Mouse (Mus musculus): ENCODE data around the gene Rad21l. TPM values are rescaled to one million over a fixed set of nuclear protein-coding genes. Genes with fewer than 3 reads are reported as not detected.
"Not testable (repeated sequence)": the region's sequence is repeated elsewhere in the genome, so short reads cannot be mapped to it uniquely, and the experiment has no call there.

Rad21l gene
- total and polyA plus RNA-seq, 2 experiments from 2014 or later: not detected

- DNase-seq (ENCODE audit: low spot score) (no peak), ATAC-seq (ENCODE audit: insufficient read depth, low read depth) (no peak)
- peaks cover 26% of the 10 kb centered on the region for H3K27me3 ChIP-seq (ENCODE audit: control insufficient read depth, insufficient read depth, low read length)
- H3K36me3 ChIP-seq (replicated peaks; ENCODE audit: control insufficient read depth, insufficient read depth, low read length): no peaks in the 10 kb centered on the region
- no peak overlapping the region for H3K27ac ChIP-seq (ENCODE audit: low read depth)
- H3K9me3 ChIP-seq (replicated peaks; ENCODE audit: control insufficient read depth, low read length): no peaks in the 10 kb centered on the region
- H3K4me1 ChIP-seq (ENCODE audit: control insufficient read depth, insufficient read depth): no peaks in the 10 kb centered on the region
- no peak for TF ChIP-seq CTCF (IDR thresholded peaks at IDR 0.05; ENCODE audit: low read depth)
- no peak for TF ChIP-seq EP300 (IDR thresholded peaks at IDR 0.05; ENCODE audit: low read depth)
- H3K9ac ChIP-seq (replicated peaks; ENCODE audit: low read depth, low read length): no peak overlapping the region
- no peak overlapping the region for H3K4me3 ChIP-seq (ENCODE audit: low read depth, low read length)
- WGBS: 77% methylated on average over 3 of the region's 3 CpGs
- no peak overlapping the region for H3K4me2 ChIP-seq (ENCODE audit: low read depth, low read length)
Observed at GRCm38 (mm10) chr2:151628011-151628410, 40.3 kb downstream of the Rad21l start.

- no peaks in the 10 kb centered on the region for H3K36me3 ChIP-seq (replicated peaks; ENCODE audit: control insufficient read depth, insufficient read depth, low read length)
- H3K9me3 ChIP-seq (replicated peaks; ENCODE audit: control insufficient read depth, low read length): no peaks in the 10 kb centered on the region
- ATAC-seq (ENCODE audit: insufficient read depth, low read depth): no peak
- no peaks in the 10 kb centered on the region for H3K4me1 ChIP-seq (ENCODE audit: control insufficient read depth, insufficient read depth)
- TF ChIP-seq EP300 (IDR thresholded peaks at IDR 0.05; ENCODE audit: low read depth): no peak
- no peak for TF ChIP-seq CTCF (IDR thresholded peaks at IDR 0.05; ENCODE audit: low read depth)
- H3K27me3 ChIP-seq (ENCODE audit: control insufficient read depth, insufficient read depth, low read length): peaks cover 11% of the 10 kb centered on the region
- no peak for DNase-seq (ENCODE audit: low spot score)
- no peak overlapping the region for H3K9ac ChIP-seq (replicated peaks; ENCODE audit: low read depth, low read length)
- H3K4me2 ChIP-seq (ENCODE audit: low read depth, low read length): no peak overlapping the region
- no peak overlapping the region for H3K4me3 ChIP-seq (ENCODE audit: low read depth, low read length)
- 82% methylated on average over 7 of the region's 7 CpGs for WGBS
- H3K27ac ChIP-seq (ENCODE audit: low read depth): no peak overlapping the region
Observed at GRCm38 (mm10) chr2:151626296-151626695, 42.0 kb downstream of the Rad21l start.

GRCm38 (mm10) chr2:151623776-151624175, 44.6 kb downstream of the Rad21l start:
- Histone ChIP-seq H3K27ac (ENCODE audit: low read depth) (no peak overlapping the region), H3K4me1 (ENCODE audit: control insufficient read depth, insufficient read depth) (no peaks in the 10 kb centered on the region), H3K4me3 (ENCODE audit: low read depth, low read length) (no peak overlapping the region), H3K36me3 (replicated peaks; ENCODE audit: control insufficient read depth, insufficient read depth, low read length) (no peaks in the 10 kb centered on the region), H3K9me3 (replicated peaks; ENCODE audit: control insufficient read depth, low read length) (no peaks in the 10 kb centered on the region), H3K4me2 (ENCODE audit: low read depth, low read length) (no peak overlapping the region), H3K27me3 (ENCODE audit: control insufficient read depth, insufficient read depth, low read length) (no peaks in the 10 kb centered on the region), H3K9ac (replicated peaks; ENCODE audit: low read depth, low read length) (no peak overlapping the region)
- no peak for ATAC-seq (ENCODE audit: insufficient read depth, low read depth)
- DNase-seq (ENCODE audit: low spot score): no peak
- 47% methylated on average over 3 of the region's 3 CpGs for WGBS
- no peak for TF ChIP-seq EP300 (IDR thresholded peaks at IDR 0.05; ENCODE audit: low read depth)
- TF ChIP-seq CTCF (IDR thresholded peaks at IDR 0.05; ENCODE audit: low read depth): no peak

- Histone ChIP-seq H3K36me3 (replicated peaks; ENCODE audit: control insufficient read depth, insufficient read depth, low read length) (no peaks in the 10 kb centered on the region), H3K9me3 (replicated peaks; ENCODE audit: control insufficient read depth, low read length) (no peaks in the 10 kb centered on the region), H3K4me3 (ENCODE audit: low read depth, low read length) (no peak overlapping the region), H3K9ac (replicated peaks; ENCODE audit: low read depth, low read length) (no peak overlapping the region), H3K4me1 (ENCODE audit: control insufficient read depth, insufficient read depth) (no peaks in the 10 kb centered on the region), H3K4me2 (ENCODE audit: low read depth, low read length) (no peak overlapping the region), H3K27ac (ENCODE audit: low read depth) (no peak overlapping the region), H3K27me3 (ENCODE audit: control insufficient read depth, insufficient read depth, low read length) (no peaks in the 10 kb centered on the region)
- 66% methylated on average over 6 of the region's 6 CpGs for WGBS
- DNase-seq (ENCODE audit: low spot score): no peak
- no peak for ATAC-seq (ENCODE audit: insufficient read depth, low read depth)
- TF ChIP-seq EP300 (IDR thresholded peaks at IDR 0.05; ENCODE audit: low read depth) (no peak), CTCF (IDR thresholded peaks at IDR 0.05; ENCODE audit: low read depth) (no peak)
Observed at GRCm38 (mm10) chr2:151616551-151617329, 51.6 kb downstream of the Rad21l start.

GRCm38 (mm10) chr2:151615779-151616178, 52.6 kb downstream of the Rad21l start:
- not testable (repeated sequence) for H3K27ac ChIP-seq (ENCODE audit: low read depth); H3K4me1 ChIP-seq (ENCODE audit: control insufficient read depth, insufficient read depth); H3K27me3 ChIP-seq (ENCODE audit: control insufficient read depth, insufficient read depth, low read length); H3K36me3 ChIP-seq (replicated peaks; ENCODE audit: control insufficient read depth, insufficient read depth, low read length); H3K4me3 ChIP-seq (ENCODE audit: low read depth, low read length); H3K9ac ChIP-seq (replicated peaks; ENCODE audit: low read depth, low read length); H3K4me2 ChIP-seq (ENCODE audit: low read depth, low read length); ATAC-seq (ENCODE audit: insufficient read depth, low read depth); DNase-seq (ENCODE audit: low spot score); H3K9me3 ChIP-seq (replicated peaks; ENCODE audit: control insufficient read depth, low read length)
- WGBS: 63% methylated on average over 6 of the region's 8 CpGs

GRCm38 (mm10) chr2:151609974-151610373, 58.4 kb downstream of the Rad21l start:
- ATAC-seq (ENCODE audit: insufficient read depth, low read depth) (no peak), DNase-seq (ENCODE audit: low spot score) (no peak)
- Histone ChIP-seq H3K27ac (ENCODE audit: low read depth) (no peak overlapping the region), H3K4me2 (ENCODE audit: low read depth, low read length) (no peak overlapping the region), H3K27me3 (ENCODE audit: control insufficient read depth, insufficient read depth, low read length) (no peaks in the 10 kb centered on the region), H3K9ac (replicated peaks; ENCODE audit: low read depth, low read length) (no peak overlapping the region), H3K4me3 (ENCODE audit: low read depth, low read length) (no peak overlapping the region), H3K9me3 (replicated peaks; ENCODE audit: control insufficient read depth, low read length) (no peaks in the 10 kb centered on the region), H3K4me1 (ENCODE audit: control insufficient read depth, insufficient read depth) (no peaks in the 10 kb centered on the region), H3K36me3 (replicated peaks; ENCODE audit: control insufficient read depth, insufficient read depth, low read length) (no peaks in the 10 kb centered on the region)
- 28% methylated on average over 3 of the region's 3 CpGs for WGBS
- no peak for TF ChIP-seq EP300 (IDR thresholded peaks at IDR 0.05; ENCODE audit: low read depth)
- TF ChIP-seq CTCF (IDR thresholded peaks at IDR 0.05; ENCODE audit: low read depth): no peak
